Comparison of ENCODE assay signal across 23 mouse cellular contexts in genomic region chr5:5370322-5371082, GRCm38 (mm10). TPM values are rescaled to one million over a fixed set of nuclear protein-coding genes. Genes with fewer than 3 reads are reported as not detected.
A peak's percentile ranks its signal among the peaks of the same experiment; 100 is the strongest.
DNase-seq lines count a peak whose midpoint lies in the region; ATAC-seq and TF ChIP-seq lines count a peak whose summit lies in the region.
"Had no signal": no experiment of that assay in that cellular context is flagged by ENCODE, and none has a peak within 500 bp of the region (broad histone marks: within the 10 kb centered on the region; RNA-seq: fewer than 3 reads in every experiment).

No protein-coding gene starts in this region.

- intact Hi-C loops in left cerebral cortex, postnatal 10 days (cut with DNase I): no loop called here

- H3K9ac ChIP-seq in intestine, embryonic 14.5 days (ENCODE audit: low read length): no peak overlapping the region
- H3K9ac ChIP-seq in lung, postnatal 0 days (replicated peaks; ENCODE audit: low read depth): no peak overlapping the region
- no peak overlapping the region for H3K9ac ChIP-seq in stomach, embryonic 15.5 days
- H3K9ac ChIP-seq: forebrain, postnatal 0 days; heart, embryonic 13.5 days; limb, embryonic 13.5 days; liver, embryonic 13.5 days had no signal

- no peak overlapping the region for H3K27ac ChIP-seq in intestine, embryonic 14.5 days (ENCODE audit: low read depth)
- peak overlapping the region; percentile 78 for H3K27ac ChIP-seq in lung, postnatal 0 days (ENCODE audit: low read length)
- no peak overlapping the region for H3K27ac ChIP-seq in stomach, embryonic 15.5 days
- H3K27ac ChIP-seq: embryonic facial prominence, embryonic 10.5 days; heart, adult 2 months; heart, embryonic 13.5 days; hindbrain, postnatal 0 days; layer of hippocampus, adult 2 months; limb, embryonic 13.5 days; liver, embryonic 13.5 days had no signal

- no peaks in the 10 kb centered on the region for H3K27me3 ChIP-seq in intestine, embryonic 14.5 days (replicated peaks; ENCODE audit: control insufficient read depth, insufficient read depth, low read length)
- H3K27me3 ChIP-seq in lung, postnatal 0 days (replicated peaks; ENCODE audit: insufficient read depth, low read length): no peaks in the 10 kb centered on the region
- no peaks in the 10 kb centered on the region for H3K27me3 ChIP-seq in stomach, embryonic 15.5 days (replicated peaks)
- H3K27me3 ChIP-seq: heart, embryonic 13.5 days; limb, embryonic 13.5 days; liver, embryonic 13.5 days had no signal

- peak; percentile 40 for DNase-seq in R1 (ENCODE audit: low read depth, low spot score)
- no peak for DNase-seq in intestine, embryonic 14.5 days (ENCODE audit: low spot score)
- DNase-seq in lung, postnatal 0 days (ENCODE audit: low spot score): peak; percentile 90
- DNase-seq in cerebellum, postnatal 36 days: no peak
- DNase-seq in adrenal gland, adult 2 months: no peak
- DNase-seq in left cerebral cortex, postnatal 10 days (ENCODE audit: extremely low spot score in 1 of 2, low spot score in 2 of 2): no peak
- DNase-seq: cerebellum, adult 11 months; cerebellum, adult 9-11 months; forebrain, postnatal 0 days; gastrocnemius, postnatal 25 days; heart, adult 2 months; heart, postnatal 14 days; kidney, adult 9 months; kidney, postnatal 25 days; liver, embryonic 13.5 days; thymus, postnatal 25 days had no signal

- TF ChIP-seq CTCF in lung, postnatal 0 days (IDR thresholded peaks at IDR 0.05): 0 out of 2 replicates have a peak, but pooled peaks have one; percentile 8

- H3K9me3 ChIP-seq in intestine, embryonic 14.5 days (ENCODE audit: control insufficient read depth, low read length): no peaks in the 10 kb centered on the region
- H3K9me3 ChIP-seq in lung, postnatal 0 days (ENCODE audit: low read length): no peaks in the 10 kb centered on the region
- no peaks in the 10 kb centered on the region for H3K9me3 ChIP-seq in stomach, embryonic 15.5 days
- H3K9me3 ChIP-seq: embryonic facial prominence, embryonic 10.5 days; heart, embryonic 13.5 days; limb, embryonic 13.5 days; liver, embryonic 13.5 days had no signal

- H3K4me1 ChIP-seq in intestine, embryonic 14.5 days (replicated peaks; ENCODE audit: control insufficient read depth, insufficient read depth, low read length): no peaks in the 10 kb centered on the region
- peaks cover 12% of the 10 kb centered on the region; the same call in 1 of the 2 replicates for H3K4me1 ChIP-seq in lung, postnatal 0 days (ENCODE audit: insufficient read depth, low read depth, low read length)
- no peaks in the 10 kb centered on the region for H3K4me1 ChIP-seq in stomach, embryonic 15.5 days

- WGBS in intestine, embryonic 14.5 days: 58% methylated on average over 4 of the region's 4 CpGs
- WGBS in lung, postnatal 0 days: 59% methylated on average over 4 of the region's 4 CpGs
- WGBS in stomach, embryonic 15.5 days: 55% methylated on average over 4 of the region's 4 CpGs

- H3K4me2 ChIP-seq in intestine, embryonic 14.5 days (ENCODE audit: low read length): no peak overlapping the region
- H3K4me2 ChIP-seq in lung, postnatal 0 days (replicated peaks; ENCODE audit: low read depth, low read length): no peak overlapping the region
- no peak overlapping the region for H3K4me2 ChIP-seq in stomach, embryonic 15.5 days
- H3K4me2 ChIP-seq: heart, embryonic 13.5 days; limb, embryonic 13.5 days; liver, embryonic 13.5 days; midbrain, embryonic 11.5 days had no signal

- ATAC-seq in intestine, embryonic 14.5 days (replicated peaks; ENCODE audit: low FRiP score, low TSS enrichment, low read depth): peak; percentile 79
- ATAC-seq in lung, postnatal 0 days: peak; percentile 95
- ATAC-seq in stomach, embryonic 15.5 days (ENCODE audit: insufficient read depth, low FRiP score, low read depth): peak; percentile 68
- ATAC-seq: forebrain, postnatal 0 days; hindbrain, postnatal 0 days had no signal

- 0 out of 2 replicates have a peak, but pooled peaks cover 5% of the 10 kb centered on the region for H3K36me3 ChIP-seq in intestine, embryonic 14.5 days (ENCODE audit: control insufficient read depth, insufficient read depth, low read length)
- no peaks in the 10 kb centered on the region for H3K36me3 ChIP-seq in lung, postnatal 0 days (ENCODE audit: insufficient read depth, low read length)
- no peaks in the 10 kb centered on the region for H3K36me3 ChIP-seq in stomach, embryonic 15.5 days
- H3K36me3 ChIP-seq: liver, embryonic 13.5 days had no signal

- TF ChIP-seq EP300 in lung, postnatal 0 days (IDR thresholded peaks at IDR 0.05): peak; percentile 74

- H3K4me3 ChIP-seq in intestine, embryonic 14.5 days (ENCODE audit: low read depth, low read length): no peak overlapping the region
- H3K4me3 ChIP-seq in lung, postnatal 0 days (ENCODE audit: low read depth, low read length): no peak overlapping the region
- H3K4me3 ChIP-seq in stomach, embryonic 15.5 days (replicated peaks): no peak overlapping the region
- H3K4me3 ChIP-seq: embryonic facial prominence, embryonic 10.5 days; heart, adult 2 months; heart, embryonic 13.5 days; layer of hippocampus, adult 2 months; limb, embryonic 13.5 days; liver, embryonic 13.5 days had no signal

RNA-seq across cellular contexts. Expression of gene Cdk14, which starts 49.6 kb away (rescaled TPM):
- polyA plus RNA-seq in intestine, embryonic 14.5 days (2014; fragmentation: Nextera tagmentation; extraction: Ambion mirVana): 25.5 and 25.7 TPM in 2 replicates
- polyA plus RNA-seq in lung, postnatal 0 days (2015; fragmentation: Nextera tagmentation; extraction: Ambion mirVana): 19.7 and 32.7 TPM in 2 replicates
- polyA plus RNA-seq in stomach, embryonic 15.5 days (2015; fragmentation: Nextera tagmentation; extraction: Ambion mirVana): 18.1 and 18.8 TPM in 2 replicates
- total RNA-seq in adrenal gland, adult 2 months (2021): 10 to 100 TPM; 11.4 to 12.3 TPM
- 0.66 and 0.74 TPM in 2 replicates for polyA plus RNA-seq in adrenal gland, adult 2 months (2012; rRNA removed)
- 100 to 1,000 TPM; 138 TPM for total RNA-seq in left cerebral cortex, postnatal 10 days (2021)

Comparison
In these comparisons a context has a peak if more than half of its experiments do, and no peak if none do; other contexts are left out.
1. DNase-seq: peak in R1 (single experiment) and lung, postnatal 0 days (single experiment); none in intestine, embryonic 14.5 days (single experiment), cerebellum, postnatal 36 days (0 of 2), adrenal gland, adult 2 months (single experiment) and left cerebral cortex, postnatal 10 days (0 of 2).
2. RNA of gene Cdk14, which starts 49.6 kb away (polyA plus RNA-seq): 25.5 to 25.7 TPM in intestine, embryonic 14.5 days, 19.7 to 32.7 TPM in lung, postnatal 0 days and 18.1 to 18.8 TPM in stomach, embryonic 15.5 days; 0.66 to 0.74 TPM in adrenal gland, adult 2 months; every median in the first group is over 10 times any median in the second.
3. Peak in every context shown above with its lines, with median percentiles within 50 percentile points of each other: ATAC-seq.